Mouse (Mus musculus): ENCODE results near the gene Mcoln1. TPM values are rescaled to one million over a fixed set of nuclear protein-coding genes. Genes with fewer than 3 reads are reported as not detected.

The Mcoln1 gene
- polyA plus RNA-seq, 1 experiment from 2014 or later, result 53.3 TPM

GRCm38 (mm10) chr8:3502217-3502616, 2.0 kb downstream of the Mcoln1 start:
- Histone ChIP-seq H3K27ac (no peak overlapping the region), H3K4me1 (peaks cover 15% of the 10 kb centered on the region), H3K9ac (no peak overlapping the region), H3K4me3 (no peak overlapping the region), H3K4me2 (no peak overlapping the region), H3K27me3 (no peaks in the 10 kb centered on the region), H3K36me3 (peaks cover 29% of the 10 kb centered on the region), H3K9me3 (no peaks in the 10 kb centered on the region)
- WGBS, result 50% methylated on average over 4 of the region's 4 CpGs
- ATAC-seq (ENCODE audit: insufficient number of reproducible peaks, low FRiP score, low TSS enrichment, low read depth), result no peak

GRCm38 (mm10) chr8:3507979-3508754, 7.9 kb downstream of the Mcoln1 start:
- H3K27ac ChIP-seq, result no peak overlapping the region
- ATAC-seq (ENCODE audit: insufficient number of reproducible peaks, low FRiP score, low TSS enrichment, low read depth), result no peak
- no peaks in the 10 kb centered on the region for H3K27me3 ChIP-seq
- no peaks in the 10 kb centered on the region for H3K4me1 ChIP-seq
- peaks cover 73% of the 10 kb centered on the region for H3K36me3 ChIP-seq
- 82% methylated on average over 6 of the region's 6 CpGs for WGBS
- H3K9me3 ChIP-seq, result no peaks in the 10 kb centered on the region
- H3K4me2 ChIP-seq, result no peak overlapping the region
- H3K4me3 ChIP-seq, result no peak overlapping the region
- no peak overlapping the region for H3K9ac ChIP-seq

GRCm38 (mm10) chr8:3514681-3515247, 14.5 kb downstream of the Mcoln1 start:
- ATAC-seq (ENCODE audit: insufficient number of reproducible peaks, low FRiP score, low TSS enrichment, low read depth), result no peak
- 0 out of 2 replicates have a peak overlapping the region, but pooled peaks have one; percentile 5 for H3K9ac ChIP-seq
- WGBS, result 25% methylated on average over 13 of the region's 13 CpGs

GRCm38 (mm10) chr8:3515260-3515671, 15.0 kb downstream of the Mcoln1 start, which contains the start of gene Pnpla6:
Pnpla6 (plus strand) TSS chr8:3515384.
- peaks cover 37% of the 10 kb centered on the region for H3K36me3 ChIP-seq
- H3K27me3 ChIP-seq, result no peaks in the 10 kb centered on the region
- H3K4me1 ChIP-seq, result peaks cover 17% of the 10 kb centered on the region
- peak within 1 kb of the TSS; percentile 44 for H3K9ac ChIP-seq
- peak within 1 kb of the TSS; percentile 84 for H3K27ac ChIP-seq
- H3K9me3 ChIP-seq, result no peaks in the 10 kb centered on the region
- H3K4me3 ChIP-seq, result peak within 1 kb of the TSS; percentile 74
- H3K4me2 ChIP-seq, result peak within 1 kb of the TSS; percentile 98
- under 1% methylated on average over 25 of the region's 25 CpGs for WGBS
- peak; percentile 76 for ATAC-seq (ENCODE audit: insufficient number of reproducible peaks, low FRiP score, low TSS enrichment, low read depth)

More at GRCm38 (mm10) chr8:3514681-3515247, 14.5 kb downstream of the Mcoln1 start:
- H3K4me1 ChIP-seq, result peaks cover 17% of the 10 kb centered on the region
- H3K4me2 ChIP-seq, result peak overlapping the region; percentile 98
- H3K9me3 ChIP-seq, result no peaks in the 10 kb centered on the region
- peaks cover 40% of the 10 kb centered on the region for H3K36me3 ChIP-seq
- peak overlapping the region; percentile 74 for H3K4me3 ChIP-seq
- H3K27me3 ChIP-seq, result no peaks in the 10 kb centered on the region
- peak overlapping the region; percentile 84 for H3K27ac ChIP-seq

- H3K36me3 ChIP-seq, result peaks cover 31% of the 10 kb centered on the region
- H3K4me1 ChIP-seq, result peaks cover 17% of the 10 kb centered on the region
- H3K4me3 ChIP-seq, result peak overlapping the region; percentile 74
- WGBS, result under 1% methylated on average over 25 of the region's 25 CpGs
- 0 out of 2 replicates have a peak, but pooled peaks have one; percentile 0 for ATAC-seq (ENCODE audit: insufficient number of reproducible peaks, low FRiP score, low TSS enrichment, low read depth)
- no peaks in the 10 kb centered on the region for H3K9me3 ChIP-seq
- H3K27me3 ChIP-seq, result no peaks in the 10 kb centered on the region
- H3K27ac ChIP-seq, result peak overlapping the region; percentile 84
- H3K9ac ChIP-seq, result peak overlapping the region; percentile 44
- peak overlapping the region; percentile 98 for H3K4me2 ChIP-seq
Measured at GRCm38 (mm10) chr8:3515771-3516417, 15.6 kb downstream of the Mcoln1 start.

GRCm38 (mm10) chr8:3516450-3517116, 16.3 kb downstream of the Mcoln1 start:
- Histone ChIP-seq H3K9me3 (no peaks in the 10 kb centered on the region), H3K9ac (peak overlapping the region; percentile 44), H3K4me2 (peak overlapping the region; percentile 98), H3K27ac (peak overlapping the region; percentile 84), H3K4me3 (peak overlapping the region; percentile 74), H3K27me3 (no peaks in the 10 kb centered on the region), H3K36me3 (peaks cover 31% of the 10 kb centered on the region), H3K4me1 (peaks cover 17% of the 10 kb centered on the region)
- WGBS, result 2% methylated on average over 36 of the region's 36 CpGs
- ATAC-seq (ENCODE audit: insufficient number of reproducible peaks, low FRiP score, low TSS enrichment, low read depth), result peak; percentile 82

GRCm38 (mm10) chr8:3517117-3517495, 16.8 kb downstream of the Mcoln1 start:
- no peaks in the 10 kb centered on the region for H3K27me3 ChIP-seq
- peaks cover 17% of the 10 kb centered on the region for H3K4me1 ChIP-seq
- H3K9me3 ChIP-seq, result no peaks in the 10 kb centered on the region
- H3K9ac ChIP-seq, result peak overlapping the region; percentile 37
- H3K4me3 ChIP-seq, result peak overlapping the region; percentile 74
- H3K27ac ChIP-seq, result peak overlapping the region; percentile 72
- WGBS, result 8% methylated on average over 16 of the region's 16 CpGs
- peak overlapping the region; percentile 98 for H3K4me2 ChIP-seq
- peaks cover 30% of the 10 kb centered on the region for H3K36me3 ChIP-seq
- peak; percentile 13; the same call in 1 of the 2 replicates for ATAC-seq (ENCODE audit: insufficient number of reproducible peaks, low FRiP score, low TSS enrichment, low read depth)

GRCm38 (mm10) chr8:3522007-3522697, 21.9 kb downstream of the Mcoln1 start:
- peaks cover 7% of the 10 kb centered on the region for H3K4me1 ChIP-seq
- H3K27ac ChIP-seq, result no peak overlapping the region
- H3K9me3 ChIP-seq, result no peaks in the 10 kb centered on the region
- no peak overlapping the region for H3K4me2 ChIP-seq
- WGBS, result 93% methylated on average over 13 of the region's 13 CpGs
- H3K36me3 ChIP-seq, result peaks cover 53% of the 10 kb centered on the region
- no peaks in the 10 kb centered on the region for H3K27me3 ChIP-seq
- H3K4me3 ChIP-seq, result no peak overlapping the region
- ATAC-seq (ENCODE audit: insufficient number of reproducible peaks, low FRiP score, low TSS enrichment, low read depth), result no peak
- no peak overlapping the region for H3K9ac ChIP-seq

GRCm38 (mm10) chr8:3530816-3531215, 30.6 kb downstream of the Mcoln1 start:
- 86% methylated on average over 5 of the region's 5 CpGs for WGBS

GRCm38 (mm10) chr8:3531936-3532335, 31.7 kb downstream of the Mcoln1 start:
- H3K9me3 ChIP-seq, result no peaks in the 10 kb centered on the region
- no peak overlapping the region for H3K9ac ChIP-seq
- H3K4me2 ChIP-seq, result no peak overlapping the region
- H3K27ac ChIP-seq, result no peak overlapping the region
- H3K27me3 ChIP-seq, result no peaks in the 10 kb centered on the region
- H3K4me1 ChIP-seq, result no peaks in the 10 kb centered on the region
- ATAC-seq (ENCODE audit: insufficient number of reproducible peaks, low FRiP score, low TSS enrichment, low read depth), result no peak
- H3K4me3 ChIP-seq, result no peak overlapping the region
- H3K36me3 ChIP-seq, result peaks cover 64% of the 10 kb centered on the region
- WGBS, result 94% methylated on average over 18 of the region's 18 CpGs

More at GRCm38 (mm10) chr8:3530816-3531215, 30.6 kb downstream of the Mcoln1 start:
- no peak overlapping the region for H3K4me2 ChIP-seq
- no peak overlapping the region for H3K4me3 ChIP-seq
- ATAC-seq (ENCODE audit: insufficient number of reproducible peaks, low FRiP score, low TSS enrichment, low read depth), result no peak
- no peak overlapping the region for H3K9ac ChIP-seq
- H3K9me3 ChIP-seq, result no peaks in the 10 kb centered on the region
- no peak overlapping the region for H3K27ac ChIP-seq
- peaks cover 66% of the 10 kb centered on the region for H3K36me3 ChIP-seq
- H3K27me3 ChIP-seq, result no peaks in the 10 kb centered on the region
- no peaks in the 10 kb centered on the region for H3K4me1 ChIP-seq

Measured in limb, embryonic 15.5 days (tissue).